Mouse (Mus musculus) kidney, embryonic 16.5 days (tissue): ENCODE measurements around the gene Arhgef17. TPM values are rescaled to one million over a fixed set of nuclear protein-coding genes. Genes with fewer than 3 reads are reported as not detected.
A peak's percentile ranks its signal among the peaks of the same experiment; 100 is the strongest.

ENCODE experiments used
- ATAC-seq: fragments of 200-750 bp; cut with Nextera tagmentation; 2 replicates; pipeline ENCODE4 v1.8.0; 2017; ENCODE audit warnings: moderate TSS enrichment; ENCODE audit not compliant: low FRiP score, low TSS enrichment
- H3K27ac ChIP-seq: fragments of 300-500 bp; sonication (generic); 2 replicates; pipeline ENCODE4 v1.5.1; 2014; ENCODE audit warnings: low read length
- H3K27me3 ChIP-seq: fragments of 300-500 bp; sonication (generic); 2 replicates; pipeline ENCODE4 v1.6.1; 2014; ENCODE audit warnings: low read length, control low read depth, mixed read lengths; ENCODE audit not compliant: insufficient read depth
- H3K36me3 ChIP-seq: fragments of 300-500 bp; sonication (generic); 2 replicates; pipeline ENCODE4 v1.6.1; 2014; ENCODE audit warnings: low read length, control low read depth, mixed read lengths; ENCODE audit not compliant: insufficient read depth
- H3K4me1 ChIP-seq: fragments of 300-500 bp; sonication (generic); 2 replicates; pipeline ENCODE4 v1.6.1; 2014; ENCODE audit warnings: low read length, control low read depth, mixed read lengths; ENCODE audit not compliant: insufficient read depth
- H3K4me2 ChIP-seq: fragments of 300-500 bp; sonication (generic); replicated peaks from 2 replicates; pipeline ENCODE4 v1.6.1; 2014; ENCODE audit warnings: low read depth, low read length
- H3K4me3 ChIP-seq: fragments of 300-500 bp; sonication (generic); 2 replicates; pipeline ENCODE4 v1.5.1; 2014; ENCODE audit warnings: mild to moderate bottlenecking, low read length
- H3K9ac ChIP-seq: fragments of 300-500 bp; sonication (generic); replicated peaks from 2 replicates; pipeline ENCODE4 v1.6.1; 2014; ENCODE audit warnings: low read length
- H3K9me3 ChIP-seq: fragments of 300-500 bp; sonication (generic); 2 replicates; pipeline ENCODE4 v1.6.1; 2016; ENCODE audit warnings: low read length, control low read depth
- whole genome bisulfite sequencing: fragments of 180-500 bp; shearing (Covaris S2); extraction: QIAGEN DNeasy Blood & Tissue Kit; methylation state at CpG from one replicate; pipeline ENCODE4 v1.1.7; 2014; 5-methylcytosine and 5-hydroxymethylcytosine counted together
- polyA plus RNA-seq: library from polyadenylated mRNA; unstranded; fragments of >200 nt; fragmentation: Nextera tagmentation; extraction: Ambion mirVana; gene quantifications from 2 replicates; pipeline ENCODE4 v1.2.1, GENCODE M21; 2015

Arhgef17 gene
- polyA plus RNA-seq, 1 experiment from 2014 or later: 10.8 TPM

DNA sequence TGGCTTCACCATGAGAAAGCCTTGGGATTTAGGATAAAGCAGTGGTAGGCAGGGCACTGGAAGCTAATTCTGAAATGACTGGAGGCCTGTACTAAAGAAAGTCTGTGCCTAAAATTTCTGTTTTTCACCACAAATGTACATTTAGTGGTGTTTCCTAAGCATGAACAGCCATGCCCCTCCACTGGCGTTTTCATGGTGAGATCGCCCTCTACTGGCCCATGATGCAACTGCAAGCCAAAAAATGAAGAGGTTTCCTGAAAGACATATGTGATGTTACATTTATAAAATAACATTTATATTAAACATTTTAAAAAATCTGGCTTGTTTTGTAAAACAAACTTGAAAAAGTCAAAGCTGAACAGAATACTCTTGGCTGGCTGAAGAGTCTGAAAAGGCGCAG lies 45.4 kb downstream of the Arhgef17 start:
- H3K9me3 ChIP-seq: no peaks in the 10 kb centered on the region
- H3K9ac ChIP-seq: no peak overlapping the region
- 30% methylated on average over 3 of the region's 3 CpGs for WGBS
- peaks cover 67% of the 10 kb centered on the region for H3K36me3 ChIP-seq
- no peaks in the 10 kb centered on the region for H3K27me3 ChIP-seq
- no peak overlapping the region for H3K4me3 ChIP-seq
- no peak overlapping the region for H3K27ac ChIP-seq
- no peak overlapping the region for H3K4me2 ChIP-seq
- no peaks in the 10 kb centered on the region for H3K4me1 ChIP-seq
- ATAC-seq: no peak

DNA sequence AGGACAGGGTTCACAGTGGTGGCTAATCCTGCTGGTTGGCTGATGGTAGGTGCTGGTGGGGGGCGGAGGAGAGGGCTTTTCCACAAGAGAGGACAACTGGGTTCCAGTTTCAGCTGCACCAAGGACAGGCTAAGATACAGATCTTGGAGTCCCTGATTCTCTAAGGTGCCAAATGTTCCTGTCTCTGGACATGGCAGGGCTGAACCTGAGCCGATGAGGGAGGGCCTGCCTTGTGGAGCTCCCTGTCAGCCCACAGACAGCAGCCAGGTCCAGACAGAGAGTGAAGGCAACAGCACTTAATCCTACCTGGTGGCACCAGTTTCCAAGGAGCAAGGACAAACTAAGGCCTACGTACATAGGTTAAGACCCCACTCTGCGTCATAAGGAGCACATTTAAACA lies 47.4 kb downstream of the Arhgef17 start:
- Histone ChIP-seq H3K36me3 (peaks cover 77% of the 10 kb centered on the region), H3K4me1 (no peaks in the 10 kb centered on the region), H3K4me3 (no peak overlapping the region), H3K27me3 (no peaks in the 10 kb centered on the region), H3K4me2 (no peak overlapping the region), H3K9ac (no peak overlapping the region), H3K9me3 (no peaks in the 10 kb centered on the region), H3K27ac (no peak overlapping the region)
- WGBS: 93% methylated on average over 4 of the region's 4 CpGs
- ATAC-seq: no peak

DNA sequence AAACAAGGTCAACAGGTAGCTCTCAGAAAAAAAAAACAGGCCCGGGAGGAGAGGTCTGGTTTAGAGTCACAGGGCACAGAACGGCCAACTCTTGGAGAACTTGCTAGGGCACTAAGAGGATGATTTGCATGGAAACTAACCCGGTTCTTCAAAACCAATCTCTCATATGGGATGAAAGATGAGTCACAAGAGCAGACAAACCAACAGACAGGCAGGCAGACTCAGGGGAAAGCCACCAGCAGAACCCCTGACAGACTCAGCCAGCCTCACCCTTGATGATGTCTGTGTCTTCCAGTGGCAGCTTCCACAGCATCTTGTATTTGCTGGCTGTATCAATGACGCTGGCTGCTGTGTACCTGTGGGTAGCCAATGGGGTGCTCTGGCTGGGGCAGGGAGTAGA lies 50.0 kb downstream of the Arhgef17 start:
- Histone ChIP-seq H3K9me3 (no peaks in the 10 kb centered on the region), H3K9ac (no peak overlapping the region), H3K27me3 (no peaks in the 10 kb centered on the region), H3K4me1 (no peaks in the 10 kb centered on the region), H3K27ac (no peak overlapping the region), H3K4me3 (no peak overlapping the region), H3K36me3 (peaks cover 87% of the 10 kb centered on the region), H3K4me2 (no peak overlapping the region)
- 78% methylated on average over 4 of the region's 4 CpGs for WGBS
- no peak for ATAC-seq

DNA sequence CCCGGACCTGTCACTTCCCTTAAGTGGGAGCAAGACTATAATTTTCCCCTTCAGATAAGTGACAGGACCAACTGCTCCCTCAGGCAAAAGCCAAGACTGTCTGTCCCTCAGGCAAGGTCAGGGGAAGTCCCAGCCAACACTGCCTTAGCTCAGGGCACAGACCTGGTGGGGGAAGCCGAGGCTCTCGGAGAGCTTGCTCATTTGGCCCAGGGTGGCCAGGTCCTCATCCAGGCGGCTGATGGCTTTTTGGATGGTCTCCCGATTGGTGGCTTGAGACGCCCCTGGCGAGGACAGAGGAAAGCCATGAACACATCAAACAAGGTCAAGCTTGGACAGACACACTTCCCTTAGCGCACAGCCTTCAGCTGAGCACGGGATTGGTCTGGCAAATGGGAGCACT lies 50.4 kb downstream of the Arhgef17 start:
- ATAC-seq: no peak

DNA sequence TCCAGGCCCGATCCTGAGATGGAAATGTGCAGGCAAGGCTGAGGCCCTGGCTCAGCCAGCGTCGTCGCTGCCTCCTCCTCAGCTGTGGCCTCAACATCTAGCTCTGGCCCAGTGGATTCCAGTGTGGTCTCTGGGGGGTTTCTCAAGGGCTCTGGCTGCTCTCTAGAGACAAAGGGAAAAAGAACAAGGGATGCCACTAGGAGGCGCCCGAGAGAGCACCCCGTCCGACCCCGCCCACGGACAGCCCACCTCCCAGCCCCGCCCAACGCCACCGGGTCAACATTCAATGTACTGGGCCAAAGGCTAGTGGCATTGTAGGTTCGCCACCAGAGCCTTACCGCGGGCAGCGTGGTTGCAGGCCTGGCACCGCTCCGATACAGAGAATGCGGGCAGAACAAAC lies 52.3 kb downstream of the Arhgef17 start:
- WGBS: 28% methylated on average over 20 of the region's 20 CpGs
- ATAC-seq: 0 out of 2 replicates have a peak, but pooled peaks have one; percentile 11
- H3K4me2 ChIP-seq: no peak overlapping the region

More for the DNA sequence above, 50.4 kb downstream of the Arhgef17 start:
- H3K27me3 ChIP-seq: no peaks in the 10 kb centered on the region
- no peak overlapping the region for H3K4me3 ChIP-seq
- no peaks in the 10 kb centered on the region for H3K9me3 ChIP-seq
- 84% methylated on average over 9 of the region's 9 CpGs for WGBS
- H3K4me1 ChIP-seq: no peaks in the 10 kb centered on the region
- no peak overlapping the region for H3K4me2 ChIP-seq
- H3K27ac ChIP-seq: no peak overlapping the region
- H3K36me3 ChIP-seq: peaks cover 89% of the 10 kb centered on the region
- no peak overlapping the region for H3K9ac ChIP-seq

DNA sequence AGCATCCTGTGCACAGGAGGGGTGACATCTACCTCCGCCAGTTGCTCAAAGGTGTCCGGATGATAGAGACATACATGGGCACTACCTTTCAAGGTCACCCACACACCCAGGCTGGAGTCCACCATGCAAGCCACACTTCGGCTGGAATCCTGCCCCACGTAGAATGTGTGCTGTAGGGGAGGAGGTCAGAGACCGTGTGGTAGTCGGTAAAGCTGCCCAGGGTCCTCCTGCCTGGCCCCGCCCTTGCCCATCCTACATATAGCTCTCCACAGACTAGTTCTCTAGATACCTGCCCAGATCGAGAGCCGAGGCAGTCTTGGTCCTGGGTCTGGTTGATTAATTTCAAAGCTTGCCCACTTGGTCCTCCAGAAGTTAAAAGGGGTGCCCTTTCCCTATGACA lies 55.1 kb downstream of the Arhgef17 start:
- Histone ChIP-seq H3K9me3 (no peaks in the 10 kb centered on the region), H3K27ac (0 out of 2 replicates have a peak overlapping the region, but pooled peaks have one; percentile 84), H3K27me3 (no peaks in the 10 kb centered on the region), H3K4me3 (no peak overlapping the region), H3K4me1 (peaks cover 8% of the 10 kb centered on the region; the same call in 1 of the 2 replicates), H3K9ac (no peak overlapping the region), H3K36me3 (peaks cover 85% of the 10 kb centered on the region), H3K4me2 (no peak overlapping the region)
- WGBS: 88% methylated on average over 9 of the region's 9 CpGs
- no peak for ATAC-seq

More for the DNA sequence above, 52.3 kb downstream of the Arhgef17 start:
- Histone ChIP-seq H3K9me3 (no peaks in the 10 kb centered on the region), H3K4me1 (0 out of 2 replicates have a peak, but pooled peaks cover 2% of the 10 kb centered on the region), H3K36me3 (peaks cover 88% of the 10 kb centered on the region), H3K27me3 (no peaks in the 10 kb centered on the region), H3K9ac (no peak overlapping the region), H3K4me3 (no peak overlapping the region), H3K27ac (no peak overlapping the region)

DNA sequence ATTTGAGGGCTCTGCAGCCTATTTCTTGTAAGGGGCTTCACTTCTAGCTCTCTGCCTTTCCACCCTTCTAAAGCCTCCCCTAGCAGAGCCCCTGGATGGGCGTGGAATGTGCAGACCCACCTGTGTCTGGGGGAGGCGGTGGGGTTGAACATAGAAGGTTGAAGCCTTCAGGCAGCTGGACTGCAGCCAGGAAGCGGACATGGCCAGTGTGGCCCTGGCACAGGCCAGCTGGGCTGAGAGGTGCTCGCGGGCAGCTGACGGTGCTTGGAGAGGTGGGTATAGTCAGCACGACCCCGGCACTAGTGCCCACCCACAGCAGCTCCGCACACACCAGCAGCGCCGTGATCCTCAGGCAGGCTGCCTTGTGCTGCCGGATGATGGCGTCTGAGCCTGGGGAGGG lies 55.6 kb downstream of the Arhgef17 start:
- WGBS: 80% methylated on average over 13 of the region's 13 CpGs
- H3K36me3 ChIP-seq: peaks cover 84% of the 10 kb centered on the region
- no peak overlapping the region for H3K4me3 ChIP-seq
- H3K4me2 ChIP-seq: no peak overlapping the region
- no peaks in the 10 kb centered on the region for H3K27me3 ChIP-seq
- 0 out of 2 replicates have a peak, but pooled peaks have one; percentile 13 for ATAC-seq
- H3K4me1 ChIP-seq: peaks cover 8% of the 10 kb centered on the region; the same call in 1 of the 2 replicates
- H3K27ac ChIP-seq: peak overlapping the region; percentile 84
- 0 out of 2 replicates have a peak overlapping the region, but pooled peaks have one; percentile 6 for H3K9ac ChIP-seq
- H3K9me3 ChIP-seq: no peaks in the 10 kb centered on the region

DNA sequence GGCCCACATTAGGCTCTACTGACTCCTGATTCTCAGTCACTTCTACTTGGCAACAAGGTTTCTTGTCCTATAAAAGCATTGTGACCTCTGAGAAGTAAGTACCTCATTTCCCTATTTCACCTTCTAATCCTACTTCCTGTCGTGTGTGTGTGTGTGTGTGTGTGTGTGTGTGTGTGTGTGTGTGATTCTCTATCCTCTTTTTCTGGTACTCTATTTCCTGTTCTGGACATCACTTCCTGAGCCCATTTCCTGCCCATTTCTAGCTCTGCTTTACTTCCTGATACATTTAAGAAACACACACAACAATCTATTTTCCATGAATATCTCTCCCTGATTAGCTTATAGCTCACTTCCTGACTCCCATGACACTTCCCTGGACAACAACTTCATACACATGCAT lies 56.1 kb downstream of the Arhgef17 start:
- H3K4me3 ChIP-seq: no peak overlapping the region
- peak overlapping the region; percentile 84 for H3K27ac ChIP-seq
- H3K27me3 ChIP-seq: no peaks in the 10 kb centered on the region
- peaks cover 82% of the 10 kb centered on the region for H3K36me3 ChIP-seq
- H3K4me1 ChIP-seq: peaks cover 8% of the 10 kb centered on the region; the same call in 1 of the 2 replicates
- no peak overlapping the region for H3K4me2 ChIP-seq
- H3K9ac ChIP-seq: 0 out of 2 replicates have a peak overlapping the region, but pooled peaks have one; percentile 6
- no peak for ATAC-seq
- no peaks in the 10 kb centered on the region for H3K9me3 ChIP-seq
- WGBS: 46% methylated on average over 1 of the region's 1 CpGs

DNA sequence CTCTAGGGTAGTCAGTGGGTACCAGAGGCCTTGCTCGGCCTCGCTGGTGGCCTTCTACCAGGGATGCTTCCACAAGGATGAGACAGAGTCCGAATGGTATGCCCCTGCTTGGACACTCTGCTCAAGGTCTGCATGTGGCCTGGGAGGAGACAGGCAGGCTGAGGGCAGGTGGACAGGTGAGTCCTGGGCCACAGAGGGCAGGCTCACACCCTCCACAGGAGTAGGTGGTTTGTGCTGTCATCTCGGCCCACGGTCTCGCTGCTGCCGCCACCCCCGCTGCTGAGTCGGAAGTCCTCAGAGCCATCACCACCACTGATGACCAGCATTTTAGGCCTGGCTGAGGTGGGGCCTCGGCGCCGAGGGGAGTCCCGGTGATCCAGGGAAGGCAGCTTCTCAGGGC lies 58.7 kb downstream of the Arhgef17 start:
- no peak for ATAC-seq

DNA sequence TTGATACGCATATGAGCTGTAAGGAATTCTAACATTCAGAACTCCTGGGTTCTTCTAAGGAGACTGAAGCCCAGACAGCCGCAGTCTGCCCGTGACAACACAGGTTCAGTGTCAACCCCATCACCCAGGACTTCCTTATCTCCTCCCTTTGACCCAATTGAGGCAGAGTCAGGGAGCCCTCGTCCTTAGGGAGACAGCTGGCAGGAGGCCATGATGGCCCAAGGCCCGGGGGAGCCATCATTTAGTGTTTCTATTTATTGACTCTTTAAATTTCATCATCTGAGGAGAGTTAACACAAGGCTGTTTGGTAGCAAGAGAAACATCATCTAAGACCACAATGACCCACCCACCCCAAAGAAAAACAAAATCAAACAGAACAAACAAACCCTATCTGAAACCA lies 60.0 kb downstream of the Arhgef17 start:
- Histone ChIP-seq H3K9me3 (no peaks in the 10 kb centered on the region), H3K27ac (no peak overlapping the region), H3K4me2 (no peak overlapping the region), H3K4me3 (no peak overlapping the region), H3K27me3 (no peaks in the 10 kb centered on the region), H3K9ac (no peak overlapping the region), H3K36me3 (peaks cover 46% of the 10 kb centered on the region), H3K4me1 (peaks cover 8% of the 10 kb centered on the region; the same call in 1 of the 2 replicates)
- WGBS: 67% methylated on average over 5 of the region's 5 CpGs
- no peak for ATAC-seq

More for the DNA sequence above, 58.7 kb downstream of the Arhgef17 start:
- Histone ChIP-seq H3K27ac (no peak overlapping the region), H3K9ac (no peak overlapping the region), H3K4me1 (peaks cover 8% of the 10 kb centered on the region; the same call in 1 of the 2 replicates), H3K9me3 (no peaks in the 10 kb centered on the region), H3K36me3 (peaks cover 58% of the 10 kb centered on the region), H3K4me2 (no peak overlapping the region), H3K4me3 (no peak overlapping the region), H3K27me3 (no peaks in the 10 kb centered on the region)
- 87% methylated on average over 13 of the region's 13 CpGs for WGBS
